In genomic region chr2:85033121-85033520, GRCm38 (mm10) we compare ENCODE assay signal across 27 mouse cellular contexts. TPM values are rescaled to one million over a fixed set of nuclear protein-coding genes. Genes with fewer than 3 reads are reported as not detected.
"Had no signal": no experiment of that assay in that cellular context is flagged by ENCODE, and none has a peak within 500 bp of the region (broad histone marks: within the 10 kb centered on the region; RNA-seq: fewer than 3 reads in every experiment).

No protein-coding gene starts in this region.

- H3K9ac ChIP-seq: liver, embryonic 13.5 days had no signal

- ATAC-seq: intestine, embryonic 16.5 days had no signal

- H3K4me3 ChIP-seq: layer of hippocampus, adult 2 months; liver, embryonic 13.5 days had no signal

- H3K9me3 ChIP-seq: liver, embryonic 13.5 days had no signal

- DNase-seq: kidney, adult 18-20 months; kidney, adult 9 months; kidney, postnatal 14 days; layer of hippocampus, adult 9-11 months; liver, embryonic 13.5 days; lung, adult 2 months; midbrain, embryonic 14.5 days; right cerebral cortex, postnatal 4 days; thymus, adult 18-20 months; thymus, postnatal 36 days had no signal

- H3K4me2 ChIP-seq: liver, embryonic 13.5 days had no signal

- H3K27ac ChIP-seq: layer of hippocampus, adult 2 months; liver, embryonic 13.5 days; macrophage; stomach, postnatal 0 days had no signal

- H3K36me3 ChIP-seq: liver, embryonic 13.5 days had no signal

RNA-seq across cellular contexts. Expression of gene P2rx3, which starts 4.1 kb away (rescaled TPM):
- total RNA-seq: neutrophil, adult 5-6 weeks had no signal
- polyA plus RNA-seq: macrophage had no signal

RNA-seq across cellular contexts. Expression of gene Prg3, which starts 45.1 kb away (rescaled TPM):
- total RNA-seq: layer of hippocampus, adult 2 months; layer of hippocampus, postnatal 25 days; left cerebral cortex, adult 18-20 months; left cerebral cortex, postnatal 36 days; liver, adult 2 months; midbrain, postnatal 0 days; neutrophil, adult 5-6 weeks had no signal
- polyA plus RNA-seq: intestine, embryonic 16.5 days; kidney, embryonic 16.5 days; large intestine, adult 2 months; limb, embryonic 11.5 days; limb, embryonic 14.5 days; liver, adult 2 months; lung, adult 2 months; lung, embryonic 16.5 days; macrophage; midbrain, embryonic 14.5 days; midbrain, postnatal 0 days; stomach, embryonic 14.5 days; stomach, postnatal 0 days; urinary bladder, adult 2 months had no signal

RNA-seq across cellular contexts. Expression of gene Prg2, which starts 52.9 kb away (rescaled TPM):
- total RNA-seq: layer of hippocampus, adult 2 months; layer of hippocampus, postnatal 25 days; left cerebral cortex, adult 18-20 months; left cerebral cortex, postnatal 36 days; liver, adult 2 months; midbrain, postnatal 0 days had no signal
- polyA plus RNA-seq: kidney, embryonic 16.5 days; lung, embryonic 16.5 days; midbrain, embryonic 14.5 days; midbrain, postnatal 0 days; stomach, embryonic 14.5 days had no signal
